Mouse (Mus musculus): Measurements from ENCODE around the gene Cntfr. TPM values are rescaled to one million over a fixed set of nuclear protein-coding genes. Genes with fewer than 3 reads are reported as not detected.
"Not testable (repeated sequence)": the region's sequence is repeated elsewhere in the genome, so short reads cannot be mapped to it uniquely, and the experiment has no call there.

Gene Cntfr
- 7.1 and 9.0 TPM in 2 replicates for polyA plus RNA-seq (2015; fragmentation: Nextera tagmentation; extraction: Ambion mirVana)

DNA sequence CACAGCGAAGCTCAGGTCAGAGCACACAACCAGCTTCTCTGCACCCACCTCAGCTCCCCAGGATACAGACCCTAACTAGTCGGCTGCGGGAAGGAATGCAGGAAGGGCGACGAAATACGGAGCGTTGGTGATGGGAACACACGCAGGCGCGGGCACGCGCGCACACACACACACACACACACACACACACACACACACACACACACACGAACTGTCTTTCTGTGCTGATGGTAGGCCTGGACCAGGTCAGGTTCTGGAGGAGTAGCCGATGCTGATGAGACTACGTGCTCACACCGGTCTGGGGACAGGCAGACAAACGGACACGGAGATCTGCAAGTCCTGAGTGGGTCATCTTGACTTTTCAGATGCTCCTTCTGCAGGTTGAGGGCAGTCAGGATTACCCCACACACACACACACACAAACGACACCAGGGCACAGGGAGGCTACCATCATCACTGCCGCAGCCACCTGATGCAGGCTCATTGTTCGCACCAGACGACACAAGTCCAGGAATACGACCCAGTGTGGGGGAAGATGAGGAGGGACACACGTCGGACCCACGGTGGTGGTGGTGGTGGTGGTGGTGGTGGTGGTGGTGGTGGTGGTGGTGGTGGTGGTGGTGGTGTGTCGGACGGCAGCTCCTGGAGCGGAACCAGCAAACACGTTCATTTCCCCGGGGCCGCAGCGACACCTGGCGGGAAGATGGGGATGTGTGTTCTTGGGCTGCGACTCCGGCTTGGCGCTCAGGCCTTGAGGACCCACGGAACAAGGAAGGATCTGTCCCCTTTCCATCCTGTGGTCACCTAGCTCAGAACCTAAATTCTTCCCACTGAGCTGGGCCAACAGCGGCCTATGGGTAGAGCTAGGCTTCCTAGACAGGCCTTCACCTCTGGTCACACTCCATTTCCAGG is at the start of gene Cntfr:
Cntfr (minus strand) TSS at position 160 of the 912 bp plus-strand sequence.
- H3K9ac ChIP-seq; ATAC-seq (ENCODE audit: insufficient number of reproducible peaks, low FRiP score, low TSS enrichment, low read depth); H3K27me3 ChIP-seq; H3K27ac ChIP-seq; H3K4me1 ChIP-seq; H3K4me2 ChIP-seq; H3K36me3 ChIP-seq; H3K9me3 ChIP-seq; H3K4me3 ChIP-seq: not testable (repeated sequence)
- 15% methylated on average over 34 of the region's 40 CpGs for WGBS

DNA sequence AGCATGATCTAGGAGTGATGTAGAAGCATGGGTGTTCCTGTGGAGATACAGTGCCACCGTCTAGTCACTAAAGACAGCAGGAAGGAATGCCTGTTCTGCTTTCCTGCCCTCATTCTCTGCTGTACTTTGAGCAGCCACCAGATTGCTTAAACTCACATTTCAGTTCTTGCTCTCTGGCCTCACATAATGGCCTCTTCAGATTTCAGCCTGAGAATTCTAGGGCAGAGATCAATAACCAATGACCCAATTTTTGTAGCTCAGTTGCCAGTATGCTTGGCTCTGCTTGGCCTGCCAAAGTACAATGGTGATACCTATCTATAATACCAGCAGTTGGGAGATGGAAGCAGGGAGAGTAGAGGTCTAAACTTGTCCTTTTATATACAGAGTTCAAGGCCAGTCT is 48.1 kb upstream of the Cntfr start:
- 72% methylated on average over 1 of the region's 1 CpGs for WGBS
- H3K27ac ChIP-seq = no peak overlapping the region
- no peak overlapping the region for H3K4me2 ChIP-seq
- no peaks in the 10 kb centered on the region for H3K9me3 ChIP-seq
- H3K9ac ChIP-seq = no peak overlapping the region
- H3K4me3 ChIP-seq = no peak overlapping the region
- peaks cover 8% of the 10 kb centered on the region for H3K4me1 ChIP-seq
- ATAC-seq (ENCODE audit: insufficient number of reproducible peaks, low FRiP score, low TSS enrichment, low read depth) = no peak
- 0 out of 2 replicates have a peak, but pooled peaks cover 5% of the 10 kb centered on the region for H3K36me3 ChIP-seq
- no peaks in the 10 kb centered on the region for H3K27me3 ChIP-seq

GRCm38 (mm10) chr4:41744131-41744530 is 47.2 kb upstream of the Cntfr start:
- WGBS = 71% methylated on average over 2 of the region's 2 CpGs
- H3K4me3 ChIP-seq = no peak overlapping the region
- H3K36me3 ChIP-seq = peaks cover 6% of the 10 kb centered on the region
- no peak for ATAC-seq (ENCODE audit: insufficient number of reproducible peaks, low FRiP score, low TSS enrichment, low read depth)
- H3K27ac ChIP-seq = no peak overlapping the region
- peaks cover 15% of the 10 kb centered on the region for H3K4me1 ChIP-seq
- no peak overlapping the region for H3K9ac ChIP-seq
- no peak overlapping the region for H3K4me2 ChIP-seq
- no peaks in the 10 kb centered on the region for H3K27me3 ChIP-seq
- no peaks in the 10 kb centered on the region for H3K9me3 ChIP-seq

DNA sequence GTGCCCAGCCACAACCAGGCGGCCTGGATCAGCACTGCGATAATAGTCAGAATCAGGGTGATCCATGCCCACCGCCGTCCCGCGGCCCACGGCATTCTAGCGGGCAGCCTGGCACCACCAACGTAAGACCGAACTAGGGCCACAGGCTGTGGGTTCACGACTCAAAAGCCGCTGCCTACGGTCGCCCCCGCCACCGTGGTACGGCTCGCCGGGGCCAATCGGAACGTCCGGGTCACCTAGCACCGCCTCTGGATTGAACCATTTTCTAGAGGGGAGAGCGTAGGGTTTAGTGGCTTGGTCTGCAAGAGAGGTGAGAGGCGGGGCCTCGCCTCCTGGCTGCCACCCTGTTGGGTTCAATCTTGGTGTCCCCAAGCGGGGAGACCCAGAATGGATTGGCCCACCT is 44.3 kb upstream of the Cntfr start:
- Histone ChIP-seq H3K9me3 (no peaks in the 10 kb centered on the region), H3K36me3 (peaks cover 10% of the 10 kb centered on the region), H3K27ac (peak overlapping the region; percentile 89), H3K4me3 (peak overlapping the region; percentile 75), H3K4me1 (peaks cover 15% of the 10 kb centered on the region), H3K27me3 (no peaks in the 10 kb centered on the region), H3K9ac (peak overlapping the region; percentile 60), H3K4me2 (peak overlapping the region; percentile 92)
- peak; percentile 93 for ATAC-seq (ENCODE audit: insufficient number of reproducible peaks, low FRiP score, low TSS enrichment, low read depth)
- under 1% methylated on average over 27 of the region's 27 CpGs for WGBS

- Histone ChIP-seq H3K4me3 (peak overlapping the region; percentile 75), H3K9ac (peak overlapping the region; percentile 60), H3K27ac (peak overlapping the region; percentile 89), H3K36me3 (peaks cover 10% of the 10 kb centered on the region), H3K4me2 (peak overlapping the region; percentile 92), H3K27me3 (no peaks in the 10 kb centered on the region), H3K4me1 (peaks cover 15% of the 10 kb centered on the region), H3K9me3 (no peaks in the 10 kb centered on the region)
- peak; percentile 79 for ATAC-seq (ENCODE audit: insufficient number of reproducible peaks, low FRiP score, low TSS enrichment, low read depth)
- under 1% methylated on average over 48 of the region's 48 CpGs for WGBS
These were observed 43.7 kb upstream of the Cntfr start for GRCm38 (mm10) chr4:41740380-41741157.

- 92% methylated on average over 13 of the region's 13 CpGs for WGBS
- Histone ChIP-seq H3K9ac (no peak overlapping the region), H3K27me3 (no peaks in the 10 kb centered on the region), H3K27ac (no peak overlapping the region), H3K36me3 (peaks cover 10% of the 10 kb centered on the region), H3K4me3 (no peak overlapping the region), H3K4me1 (peaks cover 15% of the 10 kb centered on the region), H3K9me3 (no peaks in the 10 kb centered on the region), H3K4me2 (no peak overlapping the region)
- no peak for ATAC-seq (ENCODE audit: insufficient number of reproducible peaks, low FRiP score, low TSS enrichment, low read depth)
These were observed 42.4 kb upstream of the Cntfr start for GRCm38 (mm10) chr4:41739260-41739659.

- Histone ChIP-seq H3K9ac (no peak overlapping the region), H3K36me3 (peaks cover 10% of the 10 kb centered on the region)
- WGBS = 48% methylated on average over 1 of the region's 1 CpGs
These were observed 41.3 kb upstream of the Cntfr start for GRCm38 (mm10) chr4:41738256-41738603.

DNA sequence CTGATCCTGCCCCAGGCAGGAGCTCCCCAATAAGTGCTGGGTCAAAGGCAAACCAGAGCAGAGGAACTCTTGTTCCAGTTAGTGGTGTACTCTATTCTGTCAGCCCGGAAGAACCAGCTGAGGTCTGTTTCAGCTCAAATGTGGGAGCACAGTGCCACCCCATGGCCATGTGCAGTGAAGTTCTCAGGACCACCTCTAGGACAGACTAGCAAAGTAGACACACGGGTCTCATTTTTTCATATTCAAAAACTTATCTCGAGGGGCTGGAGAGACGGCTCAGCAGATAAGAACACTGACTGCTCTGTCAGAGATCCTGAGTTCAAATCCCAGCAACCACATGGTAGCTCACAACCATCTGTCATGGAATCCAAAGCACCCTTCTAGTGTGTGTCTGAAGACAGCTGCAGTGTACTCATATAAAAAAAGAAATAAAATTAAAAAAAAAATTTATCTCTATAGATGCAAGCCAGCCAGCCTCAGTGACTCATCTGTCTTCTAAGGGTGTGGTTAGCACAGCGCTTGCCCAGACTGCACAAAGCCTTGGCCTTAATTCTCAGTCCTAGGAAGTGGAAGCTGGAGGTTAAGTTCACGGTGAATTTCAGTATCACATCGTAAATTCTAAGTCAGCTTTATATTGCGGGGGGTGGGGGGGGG is 40.8 kb upstream of the Cntfr start:
- H3K27me3 ChIP-seq = peaks cover 13% of the 10 kb centered on the region
- peaks cover 10% of the 10 kb centered on the region for H3K36me3 ChIP-seq
- WGBS = 21% methylated on average over 8 of the region's 8 CpGs
- H3K4me2 ChIP-seq = no peak overlapping the region
- no peak overlapping the region for H3K27ac ChIP-seq
- H3K4me1 ChIP-seq = peaks cover 15% of the 10 kb centered on the region
- no peak overlapping the region for H3K9ac ChIP-seq
- H3K4me3 ChIP-seq = no peak overlapping the region
- ATAC-seq (ENCODE audit: insufficient number of reproducible peaks, low FRiP score, low TSS enrichment, low read depth) = no peak
- H3K9me3 ChIP-seq = no peaks in the 10 kb centered on the region

More at GRCm38 (mm10) chr4:41738256-41738603, 41.3 kb upstream of the Cntfr start:
- Histone ChIP-seq H3K4me2 (no peak overlapping the region), H3K27ac (no peak overlapping the region), H3K4me3 (no peak overlapping the region), H3K27me3 (peaks cover 8% of the 10 kb centered on the region), H3K9me3 (no peaks in the 10 kb centered on the region), H3K4me1 (peaks cover 15% of the 10 kb centered on the region)
- no peak for ATAC-seq (ENCODE audit: insufficient number of reproducible peaks, low FRiP score, low TSS enrichment, low read depth)

- ATAC-seq (ENCODE audit: insufficient number of reproducible peaks, low FRiP score, low TSS enrichment, low read depth) = no peak
- 3% methylated on average over 50 of the region's 50 CpGs for WGBS
These were observed 34.3 kb upstream of the Cntfr start, which contains the start of gene Arid3c for GRCm38 (mm10) chr4:41731052-41731765. Gene Arid3c (minus strand): TSS chr4:41731142.

GRCm38 (mm10) chr4:41726826-41727621 is 30.1 kb upstream of the Cntfr start:
- H3K9ac ChIP-seq = no peak overlapping the region
- no peak overlapping the region for H3K4me3 ChIP-seq
- peaks cover 26% of the 10 kb centered on the region for H3K4me1 ChIP-seq
- no peak overlapping the region for H3K4me2 ChIP-seq
- ATAC-seq (ENCODE audit: insufficient number of reproducible peaks, low FRiP score, low TSS enrichment, low read depth) = no peak
- no peaks in the 10 kb centered on the region for H3K9me3 ChIP-seq
- H3K27me3 ChIP-seq = peaks cover 80% of the 10 kb centered on the region
- 14% methylated on average over 20 of the region's 20 CpGs for WGBS
- no peak overlapping the region for H3K27ac ChIP-seq
- no peaks in the 10 kb centered on the region for H3K36me3 ChIP-seq

More at GRCm38 (mm10) chr4:41731052-41731765, 34.3 kb upstream of the Cntfr start, which contains the start of gene Arid3c:
- peaks cover 12% of the 10 kb centered on the region for H3K4me1 ChIP-seq
- H3K4me3 ChIP-seq = peak within 1 kb of the TSS; percentile 30
- H3K27me3 ChIP-seq = peaks cover 71% of the 10 kb centered on the region
- peak within 1 kb of the TSS; percentile 53 for H3K4me2 ChIP-seq
- no peaks in the 10 kb centered on the region for H3K36me3 ChIP-seq
- H3K27ac ChIP-seq = no peak within 1 kb of the TSS
- H3K9me3 ChIP-seq = no peaks in the 10 kb centered on the region
- 0 out of 2 replicates have a peak within 1 kb of the TSS, but pooled peaks have one; percentile 3 for H3K9ac ChIP-seq

Data from limb, embryonic 15.5 days (tissue).